Mouse (Mus musculus) embryonic facial prominence, embryonic 15.5 days (tissue): Measurements from ENCODE around the gene Gcgr. TPM values are rescaled to one million over a fixed set of nuclear protein-coding genes. Genes with fewer than 3 reads are reported as not detected.
"Not testable (repeated sequence)": the region's sequence is repeated elsewhere in the genome, so short reads cannot be mapped to it uniquely, and the experiment has no call there.

Experiments used
- ATAC-seq: fragments of 200-750 bp; cut with Nextera tagmentation; 2 replicates; pipeline ENCODE4 v1.8.0; 2017; ENCODE audit warnings: low read depth, moderate TSS enrichment; ENCODE audit not compliant: insufficient number of reproducible peaks, low FRiP score, low TSS enrichment
- H3K27ac ChIP-seq: fragments of 300-500 bp; sonication (generic); replicated peaks from 2 replicates; pipeline ENCODE4 v1.5.1; 2015; ENCODE audit warnings: mild to moderate bottlenecking, inconsistent platforms
- H3K27me3 ChIP-seq: fragments of 300-500 bp; sonication (generic); 2 replicates; pipeline ENCODE4 v1.6.1; 2015; ENCODE audit warnings: inconsistent platforms
- H3K36me3 ChIP-seq: fragments of 300-500 bp; sonication (generic); 2 replicates; pipeline ENCODE4 v1.6.1; 2015; ENCODE audit warnings: mild to moderate bottlenecking, inconsistent platforms
- H3K4me1 ChIP-seq: fragments of 300-500 bp; sonication (generic); 2 replicates; pipeline ENCODE4 v1.6.1; 2015; ENCODE audit warnings: inconsistent platforms
- H3K4me2 ChIP-seq: fragments of 300-500 bp; sonication (generic); replicated peaks from 2 replicates; pipeline ENCODE4 v1.6.1; 2015; ENCODE audit warnings: mild to moderate bottlenecking, inconsistent platforms
- H3K4me3 ChIP-seq: fragments of 300-500 bp; sonication (generic); replicated peaks from 2 replicates; pipeline ENCODE4 v1.5.1; 2015; ENCODE audit warnings: mild to moderate bottlenecking, inconsistent platforms
- H3K9ac ChIP-seq: fragments of 300-500 bp; sonication (generic); 2 replicates; pipeline ENCODE4 v1.6.1; 2015; ENCODE audit warnings: inconsistent platforms
- H3K9me3 ChIP-seq: fragments of 300-500 bp; sonication (generic); replicated peaks from 2 replicates; pipeline ENCODE4 v1.6.1; 2016; ENCODE audit warnings: inconsistent platforms
- WGBS: fragments of 180-500 bp; shearing (Covaris S2); methylation state at CpG from one replicate; pipeline ENCODE4 v1.1.7; 2015; 5-methylcytosine and 5-hydroxymethylcytosine counted together
- polyA plus RNA-seq: library from polyadenylated mRNA; unstranded; fragments of >200 nt; fragmentation: Nextera tagmentation; extraction: Ambion mirVana; gene quantifications from 2 replicates; pipeline ENCODE4 v1.2.1, GENCODE M21; 2015

The Gcgr gene
- polyA plus RNA-seq, 1 experiment from 2014 or later = 0.60 TPM

GRCm38 (mm10) chr11:120507611-120508289 lies 22.7 kb upstream of the Gcgr start:
- no peak overlapping the region for H3K4me2 ChIP-seq
- WGBS = 64% methylated on average over 13 of the region's 13 CpGs
- H3K4me1 ChIP-seq = peaks cover 10% of the 10 kb centered on the region
- H3K9ac ChIP-seq = no peak overlapping the region
- no peak overlapping the region; the same call in 1 of the 2 replicates for H3K27ac ChIP-seq
- ATAC-seq = no peak
- H3K4me3 ChIP-seq = no peak overlapping the region
- H3K27me3 ChIP-seq = no peaks in the 10 kb centered on the region
- no peaks in the 10 kb centered on the region for H3K36me3 ChIP-seq
- no peaks in the 10 kb centered on the region for H3K9me3 ChIP-seq

GRCm38 (mm10) chr11:120508290-120508870 lies 22.1 kb upstream of the Gcgr start:
- Histone ChIP-seq H3K27ac (no peak overlapping the region; the same call in 1 of the 2 replicates), H3K4me3 (no peak overlapping the region), H3K27me3 (no peaks in the 10 kb centered on the region), H3K9me3 (no peaks in the 10 kb centered on the region), H3K4me1 (peaks cover 10% of the 10 kb centered on the region), H3K36me3 (no peaks in the 10 kb centered on the region), H3K9ac (no peak overlapping the region), H3K4me2 (no peak overlapping the region)
- WGBS = 84% methylated on average over 9 of the region's 9 CpGs
- no peak for ATAC-seq

GRCm38 (mm10) chr11:120509940-120510339 lies 20.6 kb upstream of the Gcgr start:
- H3K27ac ChIP-seq = peak overlapping the region; percentile 81
- peak overlapping the region; percentile 49; the same call in 1 of the 2 replicates for H3K4me2 ChIP-seq
- 30% methylated on average over 4 of the region's 4 CpGs for WGBS

GRCm38 (mm10) chr11:120510375-120511030 lies 20.0 kb upstream of the Gcgr start:
- H3K9ac ChIP-seq = peak overlapping the region; percentile 18; the same call in 1 of the 2 replicates
- peak overlapping the region; percentile 30 for H3K4me3 ChIP-seq
- peaks cover 10% of the 10 kb centered on the region for H3K4me1 ChIP-seq
- no peaks in the 10 kb centered on the region for H3K36me3 ChIP-seq
- ATAC-seq = no peak
- H3K9me3 ChIP-seq = no peaks in the 10 kb centered on the region
- 3% methylated on average over 16 of the region's 16 CpGs for WGBS
- H3K27me3 ChIP-seq = no peaks in the 10 kb centered on the region
- peak overlapping the region; percentile 49 for H3K4me2 ChIP-seq
- H3K27ac ChIP-seq = peak overlapping the region; percentile 81

More at GRCm38 (mm10) chr11:120509940-120510339, 20.6 kb upstream of the Gcgr start:
- Histone ChIP-seq H3K36me3 (no peaks in the 10 kb centered on the region), H3K9me3 (no peaks in the 10 kb centered on the region), H3K9ac (no peak overlapping the region), H3K4me1 (peaks cover 10% of the 10 kb centered on the region), H3K4me3 (no peak overlapping the region), H3K27me3 (no peaks in the 10 kb centered on the region)
- no peak for ATAC-seq

GRCm38 (mm10) chr11:120512790-120513453 lies 17.6 kb upstream of the Gcgr start:
- no peak for ATAC-seq
- H3K27ac ChIP-seq = no peak overlapping the region
- no peak overlapping the region for H3K4me2 ChIP-seq
- no peak overlapping the region for H3K4me3 ChIP-seq
- H3K36me3 ChIP-seq = no peaks in the 10 kb centered on the region
- no peaks in the 10 kb centered on the region for H3K9me3 ChIP-seq
- 35% methylated on average over 6 of the region's 6 CpGs for WGBS
- peaks cover 10% of the 10 kb centered on the region for H3K4me1 ChIP-seq
- H3K9ac ChIP-seq = no peak overlapping the region
- no peaks in the 10 kb centered on the region for H3K27me3 ChIP-seq

- H3K27ac ChIP-seq, H3K4me2 ChIP-seq, H3K36me3 ChIP-seq, H3K27me3 ChIP-seq, H3K4me3 ChIP-seq, H3K9me3 ChIP-seq, H3K9ac ChIP-seq, ATAC-seq: not testable (repeated sequence)
- peaks cover 16% of the 10 kb centered on the region for H3K4me1 ChIP-seq
- WGBS = 86% methylated on average over 2 of the region's 2 CpGs
Measured at GRCm38 (mm10) chr11:120514262-120514661, 16.2 kb upstream of the Gcgr start.

GRCm38 (mm10) chr11:120515611-120516010 lies 14.9 kb upstream of the Gcgr start:
- H3K9ac ChIP-seq = no peak overlapping the region
- peaks cover 17% of the 10 kb centered on the region for H3K4me1 ChIP-seq
- H3K4me2 ChIP-seq = no peak overlapping the region
- no peaks in the 10 kb centered on the region for H3K36me3 ChIP-seq
- 0 out of 2 replicates have a peak overlapping the region, but pooled peaks have one; percentile 3 for H3K4me3 ChIP-seq
- no peaks in the 10 kb centered on the region for H3K9me3 ChIP-seq
- 16% methylated on average over 17 of the region's 17 CpGs for WGBS
- ATAC-seq = peak; percentile 64; the same call in 1 of the 2 replicates
- H3K27me3 ChIP-seq = no peaks in the 10 kb centered on the region
- H3K27ac ChIP-seq = no peak overlapping the region

- H3K36me3 ChIP-seq = no peaks in the 10 kb centered on the region
- H3K27ac ChIP-seq = no peak overlapping the region
- no peak overlapping the region for H3K9ac ChIP-seq
- ATAC-seq = no peak
- whole genome bisulfite sequencing = 88% methylated on average over 4 of the region's 4 CpGs
- H3K27me3 ChIP-seq = no peaks in the 10 kb centered on the region
- H3K4me2 ChIP-seq = no peak overlapping the region
- peaks cover 16% of the 10 kb centered on the region; the same call in 1 of the 2 replicates for H3K4me1 ChIP-seq
- no peak overlapping the region for H3K4me3 ChIP-seq
- no peaks in the 10 kb centered on the region for H3K9me3 ChIP-seq
Measured at GRCm38 (mm10) chr11:120517147-120517546, 13.4 kb upstream of the Gcgr start.

GRCm38 (mm10) chr11:120518027-120518426 lies 12.5 kb upstream of the Gcgr start:
- Histone ChIP-seq H3K27me3 (no peaks in the 10 kb centered on the region), H3K9ac (no peak overlapping the region), H3K4me2 (no peak overlapping the region), H3K9me3 (no peaks in the 10 kb centered on the region), H3K36me3 (no peaks in the 10 kb centered on the region), H3K4me3 (no peak overlapping the region), H3K4me1 (peaks cover 16% of the 10 kb centered on the region; the same call in 1 of the 2 replicates), H3K27ac (0 out of 2 replicates have a peak overlapping the region, but pooled peaks have one; percentile 48)
- ATAC-seq = no peak
- WGBS = 51% methylated on average over 6 of the region's 6 CpGs

- Histone ChIP-seq H3K4me3 (no peak overlapping the region), H3K36me3 (no peaks in the 10 kb centered on the region), H3K4me1 (peaks cover 16% of the 10 kb centered on the region; the same call in 1 of the 2 replicates), H3K4me2 (no peak overlapping the region), H3K9ac (no peak overlapping the region), H3K27ac (0 out of 2 replicates have a peak overlapping the region, but pooled peaks have one; percentile 48), H3K27me3 (no peaks in the 10 kb centered on the region), H3K9me3 (no peaks in the 10 kb centered on the region)
- WGBS = 48% methylated on average over 6 of the region's 6 CpGs
- no peak for ATAC-seq
Measured at GRCm38 (mm10) chr11:120518558-120518957, 11.9 kb upstream of the Gcgr start.

- WGBS = 33% methylated on average over 9 of the region's 9 CpGs
- Histone ChIP-seq H3K36me3 (no peaks in the 10 kb centered on the region), H3K4me3 (no peak overlapping the region), H3K4me2 (no peak overlapping the region), H3K27ac (no peak overlapping the region), H3K27me3 (no peaks in the 10 kb centered on the region), H3K9me3 (no peaks in the 10 kb centered on the region), H3K4me1 (peaks cover 16% of the 10 kb centered on the region; the same call in 1 of the 2 replicates), H3K9ac (no peak overlapping the region)
- ATAC-seq = no peak
Measured at GRCm38 (mm10) chr11:120519738-120520137, 10.8 kb upstream of the Gcgr start.
